Mouse (Mus musculus) liver, postnatal 0 days (tissue): ENCODE results near the gene Gm45021. TPM values are rescaled to one million over a fixed set of nuclear protein-coding genes. Genes with fewer than 3 reads are reported as not detected.
"Not testable (repeated sequence)": the region's sequence is repeated elsewhere in the genome, so short reads cannot be mapped to it uniquely, and the experiment has no call there.

Source experiments
- ATAC-seq: fragments of 200-750 bp; cut with Nextera tagmentation; 2 replicates; pipeline ENCODE4 v1.8.0; 2017; ENCODE audit warnings: mild to moderate bottlenecking, moderate library complexity
- DNase-seq: peaks from one replicate; pipeline ENCODE4 v3.0.0-alpha.2; 2016
- H3K27ac ChIP-seq: fragments of 300-500 bp; sonication (generic); 2 replicates; pipeline ENCODE4 v1.5.1; 2014; ENCODE audit warnings: antibody characterized with exemption, moderate library complexity, mild to moderate bottlenecking, low read depth
- H3K27me3 ChIP-seq: fragments of 300-500 bp; sonication (generic); 2 replicates; pipeline ENCODE4 v1.6.1; 2014; ENCODE audit warnings: low read length, control low read depth, mixed read lengths; ENCODE audit not compliant: insufficient read depth
- H3K36me3 ChIP-seq: fragments of 300-500 bp; sonication (generic); replicated peaks from 2 replicates; pipeline ENCODE4 v1.6.1; 2014; ENCODE audit warnings: mild to moderate bottlenecking, control low read depth, low read length, moderate library complexity, mixed read lengths; ENCODE audit not compliant: insufficient read depth
- H3K4me1 ChIP-seq: fragments of 300-500 bp; sonication (generic); 2 replicates; pipeline ENCODE4 v1.6.1; 2014; ENCODE audit warnings: antibody characterized with exemption, mild to moderate bottlenecking, control low read depth; ENCODE audit not compliant: insufficient read depth
- H3K4me2 ChIP-seq: fragments of 300-500 bp; sonication (generic); 2 replicates; pipeline ENCODE4 v1.6.1; 2014; ENCODE audit warnings: low read depth, mild to moderate bottlenecking, low read length, moderate library complexity, mixed read lengths
- H3K4me3 ChIP-seq: fragments of 300-500 bp; sonication (generic); 2 replicates; pipeline ENCODE4 v1.5.1; 2014; ENCODE audit warnings: low read depth, low read length
- H3K9ac ChIP-seq: fragments of 300-500 bp; sonication (generic); replicated peaks from 2 replicates; pipeline ENCODE4 v1.6.1; 2014; ENCODE audit warnings: mild to moderate bottlenecking, moderate library complexity
- H3K9me3 ChIP-seq: fragments of 300-500 bp; sonication (generic); 2 replicates; pipeline ENCODE4 v1.6.1; 2016; ENCODE audit warnings: mild to moderate bottlenecking, control low read depth, low read length, mixed read lengths
- CTCF ChIP-seq: sonication (generic); IDR thresholded peaks from 2 replicates; pipeline ENCODE4 v1.5.1; 2016; ENCODE audit warnings: antibody characterized with exemption, low read depth
- EP300 ChIP-seq: IDR thresholded peaks from 2 replicates; pipeline ENCODE4 v1.6.1; 2016; ENCODE audit warnings: antibody characterized with exemption, low read depth, mild to moderate bottlenecking
- WGBS: fragments of 180-500 bp; shearing (Covaris S2); extraction: QIAGEN DNeasy Blood & Tissue Kit; methylation state at CpG from one replicate; pipeline ENCODE4 v1.1.7; 2014; ENCODE audit not compliant: insufficient replicate concordance; 5-methylcytosine and 5-hydroxymethylcytosine counted together
- polyA plus RNA-seq: library from polyadenylated mRNA; unstranded; fragments of >200 nt; fragmentation: Nextera tagmentation; extraction: Ambion mirVana; gene quantifications from 2 replicates; pipeline ENCODE4 v1.2.1, GENCODE M21; 2015

Gene Gm45021
- polyA plus RNA-seq, 1 experiment from 2014 or later, result not detected

DNA sequence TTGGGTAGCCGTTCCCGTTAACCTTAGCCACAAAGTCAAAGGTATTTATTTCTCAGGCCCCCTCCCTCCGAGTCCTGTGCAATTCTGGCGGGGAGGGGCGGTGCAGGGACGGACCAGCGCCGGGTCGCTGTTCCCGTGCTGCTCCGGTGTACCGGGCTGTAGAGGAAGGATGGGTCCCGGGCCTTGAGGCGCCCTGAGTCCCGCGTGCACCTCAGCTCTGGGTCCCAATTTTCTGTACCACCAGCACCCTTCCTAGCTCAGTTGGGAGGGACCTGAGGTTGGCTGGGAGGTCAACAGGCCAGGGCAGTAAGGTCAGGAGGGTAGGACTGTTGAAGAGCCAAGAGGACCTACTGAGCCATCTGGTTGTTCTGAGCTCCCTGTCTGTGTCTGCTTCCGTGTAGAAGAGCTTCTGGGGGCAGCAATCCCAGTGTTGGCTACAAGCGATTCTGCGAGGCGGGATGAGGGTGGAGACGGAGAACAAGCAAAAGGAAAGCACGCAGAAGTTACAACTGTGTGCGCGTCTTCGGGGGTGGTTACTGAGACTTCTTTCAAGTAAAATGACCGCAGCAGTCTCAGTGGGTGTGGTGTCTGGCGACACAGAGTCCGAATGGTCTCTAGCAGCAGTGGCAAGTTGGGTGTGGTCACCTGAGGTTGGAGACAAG, 12.8 kb downstream of the Gm45021 start:
- DNase-seq (no peak), ATAC-seq (no peak)
- TF ChIP-seq EP300, result no peak
- no peak for TF ChIP-seq CTCF
- H3K9ac ChIP-seq, result peak overlapping the region; percentile 65
- peak overlapping the region; percentile 91 for H3K27ac ChIP-seq
- H3K27me3 ChIP-seq, result no peaks in the 10 kb centered on the region
- peaks cover 14% of the 10 kb centered on the region for H3K36me3 ChIP-seq
- peak overlapping the region; percentile 64 for H3K4me3 ChIP-seq
- H3K4me1 ChIP-seq, result peaks cover 17% of the 10 kb centered on the region
- peak overlapping the region; percentile 88 for H3K4me2 ChIP-seq
- H3K9me3 ChIP-seq, result no peaks in the 10 kb centered on the region
- 2% methylated on average over 28 of the region's 28 CpGs for WGBS

DNA sequence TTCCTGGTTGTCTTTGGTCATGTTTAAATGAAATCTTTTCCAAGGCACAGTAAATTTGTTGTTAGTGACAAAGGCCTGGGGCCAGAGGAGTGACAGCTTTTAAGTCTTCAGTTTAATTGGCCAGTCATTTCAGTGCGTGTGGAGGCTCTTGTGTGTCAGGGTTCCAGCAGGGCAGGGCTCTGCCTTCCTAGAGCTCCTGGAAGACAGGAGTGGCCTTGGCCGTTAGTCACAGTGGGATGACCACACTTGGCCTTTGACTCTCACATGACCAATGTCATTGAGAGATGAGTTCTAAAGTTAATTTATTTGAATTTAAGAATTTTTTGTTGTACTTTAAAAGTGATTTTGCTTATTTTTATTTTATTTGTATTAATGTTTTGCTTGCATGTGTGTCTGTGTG, 18.7 kb downstream of the Gm45021 start:
- H3K4me3 ChIP-seq, result no peak overlapping the region
- H3K4me1 ChIP-seq, result peaks cover under 1% of the 10 kb centered on the region; the same call in 1 of the 2 replicates
- ATAC-seq (no peak), DNase-seq (no peak)
- H3K27ac ChIP-seq, result no peak overlapping the region
- H3K4me2 ChIP-seq, result no peak overlapping the region
- TF ChIP-seq CTCF, result no peak
- no peak for TF ChIP-seq EP300
- WGBS, result 77% methylated on average over 2 of the region's 2 CpGs
- no peaks in the 10 kb centered on the region for H3K36me3 ChIP-seq
- no peak overlapping the region for H3K9ac ChIP-seq
- no peaks in the 10 kb centered on the region for H3K9me3 ChIP-seq
- no peaks in the 10 kb centered on the region for H3K27me3 ChIP-seq

DNA sequence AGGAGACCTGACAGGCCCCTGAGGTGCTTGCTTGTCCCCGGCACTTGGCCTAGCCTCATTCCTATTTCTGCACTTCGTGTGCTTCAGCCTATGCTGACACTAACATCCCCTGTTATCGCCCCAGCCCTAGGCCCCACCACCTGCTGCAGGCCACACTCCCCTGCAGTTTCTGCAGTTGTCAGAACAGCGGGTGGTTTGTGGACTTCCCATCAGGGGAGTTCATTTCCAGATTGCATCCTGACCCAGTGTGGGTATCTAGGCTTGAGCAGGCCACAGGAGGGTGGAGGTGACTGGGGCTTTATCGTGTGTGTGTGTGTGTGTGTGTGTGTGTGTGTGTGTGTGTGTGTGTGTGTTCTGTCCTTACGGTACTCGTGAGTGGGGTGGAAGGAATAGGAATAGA, 20.1 kb downstream of the Gm45021 start:
- peak; percentile 56 for ATAC-seq
- Histone ChIP-seq H3K27me3 (no peaks in the 10 kb centered on the region), H3K27ac (no peak overlapping the region), H3K36me3 (no peaks in the 10 kb centered on the region; the same call in 1 of the 2 replicates), H3K9me3 (no peaks in the 10 kb centered on the region), H3K4me1 (no peaks in the 10 kb centered on the region), H3K9ac (no peak overlapping the region), H3K4me3 (no peak overlapping the region), H3K4me2 (no peak overlapping the region)
- DNase-seq, result no peak
- TF ChIP-seq CTCF (no peak), EP300 (no peak)
- 39% methylated on average over 5 of the region's 7 CpGs for WGBS

DNA sequence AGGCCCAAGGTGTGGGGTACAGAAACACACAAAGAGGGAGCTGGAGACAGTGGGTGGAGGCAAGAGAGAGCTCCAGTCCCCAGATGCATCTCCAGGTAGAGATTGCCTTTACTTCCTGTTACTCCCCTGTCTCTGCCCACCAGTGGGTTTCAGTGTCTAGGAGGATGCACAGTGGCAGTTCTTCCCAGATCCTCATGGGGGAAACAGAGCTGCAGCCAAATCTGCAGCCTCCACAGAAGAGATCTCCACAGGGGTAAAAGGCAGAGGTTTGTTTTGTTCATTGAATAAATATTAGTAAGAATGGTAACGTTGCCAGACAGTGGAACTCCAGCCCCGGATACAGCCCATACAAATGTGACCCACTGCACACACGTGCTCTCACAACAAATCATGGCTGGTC, 21.2 kb downstream of the Gm45021 start:
- WGBS, result 66% methylated on average over 3 of the region's 3 CpGs
- Histone ChIP-seq H3K9ac (no peak overlapping the region), H3K9me3 (no peaks in the 10 kb centered on the region), H3K4me2 (no peak overlapping the region), H3K27ac (no peak overlapping the region), H3K4me3 (no peak overlapping the region), H3K27me3 (no peaks in the 10 kb centered on the region), H3K4me1 (no peaks in the 10 kb centered on the region), H3K36me3 (no peaks in the 10 kb centered on the region; the same call in 1 of the 2 replicates)
- DNase-seq (no peak), ATAC-seq (no peak)
- TF ChIP-seq EP300 (no peak), CTCF (no peak)

DNA sequence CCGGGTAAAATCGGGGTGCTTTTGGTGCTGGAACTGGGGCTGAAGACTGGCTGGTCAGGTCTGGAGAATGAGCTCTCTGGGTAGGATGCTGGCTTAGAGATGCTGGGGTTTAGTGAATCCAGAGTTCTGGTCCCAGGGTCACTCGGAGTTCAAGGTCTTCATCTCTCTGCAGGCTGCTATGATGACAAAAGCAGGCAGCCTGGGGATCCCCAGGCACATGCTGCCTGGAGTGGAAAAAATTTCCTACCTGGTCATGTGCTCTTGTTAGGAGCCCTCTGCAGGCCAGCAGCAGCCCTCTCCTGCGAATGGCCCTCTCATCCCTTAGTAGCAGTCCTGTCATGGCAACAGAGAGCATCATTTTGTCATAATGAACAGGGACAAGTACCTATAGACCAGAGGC, 24.1 kb downstream of the Gm45021 start:
- WGBS, result 73% methylated on average over 4 of the region's 4 CpGs
- Histone ChIP-seq H3K4me3 (no peak overlapping the region), H3K27me3 (no peaks in the 10 kb centered on the region), H3K36me3 (no peaks in the 10 kb centered on the region; the same call in 1 of the 2 replicates), H3K4me1 (no peaks in the 10 kb centered on the region), H3K9me3 (no peaks in the 10 kb centered on the region), H3K27ac (no peak overlapping the region), H3K9ac (no peak overlapping the region), H3K4me2 (no peak overlapping the region)
- DNase-seq, result no peak
- TF ChIP-seq CTCF (no peak), EP300 (no peak)
- no peak for ATAC-seq

DNA sequence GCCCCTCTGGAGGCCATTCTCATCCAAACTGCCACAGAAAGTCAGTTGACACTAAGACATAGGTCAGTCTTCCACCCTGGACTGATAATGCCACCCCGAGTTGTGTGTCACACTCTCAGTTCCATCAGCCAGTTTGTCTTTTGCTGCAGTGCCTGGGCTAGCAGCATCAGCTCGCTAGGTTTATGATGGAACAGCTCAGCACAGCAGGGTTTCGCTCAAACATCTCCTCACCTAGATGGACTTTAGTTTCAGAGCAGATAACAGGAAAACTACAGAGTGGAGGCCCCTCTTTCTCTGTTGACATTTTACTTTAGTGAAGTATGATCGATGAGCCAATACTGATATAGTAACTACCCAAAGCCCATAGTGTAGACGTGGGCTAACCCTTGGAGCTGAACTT, 25.3 kb downstream of the Gm45021 start:
- no peak overlapping the region for H3K4me3 ChIP-seq
- ATAC-seq (no peak), DNase-seq (no peak)
- no peak overlapping the region for H3K27ac ChIP-seq
- no peaks in the 10 kb centered on the region for H3K9me3 ChIP-seq
- H3K36me3 ChIP-seq, result peaks cover 8% of the 10 kb centered on the region
- no peak overlapping the region for H3K4me2 ChIP-seq
- H3K4me1 ChIP-seq, result no peaks in the 10 kb centered on the region
- no peak overlapping the region for H3K9ac ChIP-seq
- WGBS, result 63% methylated on average over 5 of the region's 5 CpGs
- H3K27me3 ChIP-seq, result no peaks in the 10 kb centered on the region
- no peak for TF ChIP-seq EP300
- TF ChIP-seq CTCF, result no peak

DNA sequence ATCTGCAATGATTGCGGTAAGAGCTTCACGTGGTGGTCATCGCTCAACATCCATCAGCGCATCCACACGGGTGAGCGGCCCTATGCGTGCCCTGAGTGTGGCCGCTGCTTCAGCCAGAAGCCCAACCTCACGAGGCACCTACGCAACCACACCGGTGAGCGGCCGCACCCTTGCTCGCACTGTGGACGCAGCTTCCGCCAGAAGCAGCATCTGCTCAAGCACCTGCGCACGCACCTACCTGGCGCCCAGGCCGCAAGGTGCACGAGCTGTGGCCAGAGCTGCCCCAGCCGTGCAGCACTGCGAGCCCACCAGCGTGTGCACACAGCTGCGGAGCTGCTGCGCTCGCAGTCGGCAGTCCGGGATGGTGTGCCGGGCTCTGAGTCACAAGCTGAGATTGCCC, 30.6 kb downstream of the Gm45021 start:
- Histone ChIP-seq H3K9me3 (no peaks in the 10 kb centered on the region), H3K4me1 (no peaks in the 10 kb centered on the region), H3K36me3 (peaks cover 19% of the 10 kb centered on the region), H3K4me2 (no peak overlapping the region), H3K27me3 (no peaks in the 10 kb centered on the region), H3K9ac (no peak overlapping the region), H3K4me3 (no peak overlapping the region), H3K27ac (no peak overlapping the region)
- TF ChIP-seq EP300 (no peak), CTCF (no peak)
- WGBS, result 91% methylated on average over 30 of the region's 30 CpGs
- no peak for DNase-seq
- no peak for ATAC-seq

DNA sequence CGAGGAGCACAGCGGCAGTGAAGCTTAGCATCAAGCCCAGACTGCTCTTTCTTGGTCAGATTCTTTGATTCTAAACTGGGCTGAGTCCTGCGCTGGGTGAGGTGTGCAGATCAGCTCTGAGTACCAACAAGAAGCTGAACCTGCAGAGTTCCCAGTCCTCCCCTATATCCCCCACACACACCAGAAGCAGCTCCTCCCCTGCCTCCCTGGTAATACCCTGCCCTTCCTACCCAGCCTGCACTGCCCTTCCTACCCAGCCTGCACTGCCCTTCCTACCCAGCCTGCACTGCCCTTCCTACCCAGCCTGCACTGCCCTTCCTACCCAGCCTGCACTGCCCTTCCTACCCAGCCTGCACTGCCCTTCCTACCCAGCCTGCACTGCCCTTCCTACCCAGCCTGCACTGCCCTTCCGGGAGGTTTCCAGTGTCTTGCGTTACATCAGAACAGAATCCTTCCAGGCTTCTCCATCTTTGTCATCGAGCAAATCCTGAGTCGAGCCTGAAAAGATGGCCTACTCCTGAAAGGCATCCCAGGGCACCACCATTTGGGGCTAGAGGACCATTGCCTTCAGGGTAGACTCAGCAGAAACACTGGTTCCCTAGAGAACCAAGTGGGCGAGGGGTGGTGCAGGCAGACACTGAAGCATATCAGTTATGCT, 32.9 kb downstream of the Gm45021 start:
- not testable (repeated sequence) for ATAC-seq, H3K27ac ChIP-seq
- 81% methylated on average over 8 of the region's 8 CpGs for WGBS

More for the DNA sequence above, 32.9 kb downstream of the Gm45021 start:
- H3K36me3 ChIP-seq, result peaks cover 19% of the 10 kb centered on the region
- not testable (repeated sequence) for H3K9ac ChIP-seq, H3K4me1 ChIP-seq, H3K9me3 ChIP-seq, H3K4me2 ChIP-seq, DNase-seq, H3K27me3 ChIP-seq, H3K4me3 ChIP-seq
